Mouse (Mus musculus) ES-Bruce4 (cell line): ENCODE measurements around the gene Bco1.

Experiments
- CTCF ChIP-seq: IDR thresholded peaks from one replicate; pipeline ENCODE4 v1.8.1; 2011; ENCODE audit warnings: low read depth, low read length
- EP300 ChIP-seq: IDR thresholded peaks from 2 replicates; pipeline ENCODE4 v1.6.1; 2011; ENCODE audit warnings: low read depth, low read length; ENCODE audit not compliant: insufficient read depth
- POLR2A ChIP-seq: IDR thresholded peaks from one replicate; pipeline ENCODE4 v1.8.1; 2011; ENCODE audit warnings: low read length; ENCODE audit not compliant: insufficient read depth

- TF ChIP-seq POLR2A: peak; percentile 20
- no peak for TF ChIP-seq CTCF
- TF ChIP-seq EP300: no peak
Observed at GRCm38 (mm10) chr8:117157769-117158091, 62.1 kb downstream of the Bco1 start.
